Mouse (Mus musculus): ENCODE measurements around the gene Csf1.

Csf1 gene

DNA sequence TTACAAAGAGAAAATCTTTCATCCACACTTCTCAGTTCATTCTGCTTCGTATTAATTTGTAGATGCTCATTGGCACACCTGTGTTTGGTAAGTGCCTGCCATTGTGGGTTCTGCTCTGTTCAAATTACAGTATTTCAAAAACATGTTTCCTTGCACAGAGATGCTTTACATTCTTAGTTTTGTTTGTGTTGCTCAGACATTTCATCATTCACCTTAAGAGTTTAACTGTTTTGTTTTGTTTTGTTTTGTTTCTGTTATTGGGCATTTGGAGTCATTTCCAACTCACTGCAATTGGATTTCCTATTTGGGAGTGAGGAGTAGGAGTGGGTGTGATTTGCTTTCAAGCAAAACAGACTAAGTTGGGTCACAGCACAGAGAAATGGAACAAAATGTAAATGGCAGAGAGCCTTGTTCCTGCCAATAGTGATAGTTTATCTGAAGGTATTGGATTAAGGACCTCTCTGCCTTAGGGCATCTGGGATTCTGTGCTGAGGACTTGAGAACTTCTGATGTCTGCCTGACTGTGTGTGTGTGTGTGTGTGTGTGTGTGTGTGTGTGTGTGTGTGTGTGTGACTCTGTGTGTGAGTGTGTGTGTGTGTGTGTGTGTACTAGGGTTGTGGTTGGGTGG, 58.4 kb downstream of the Csf1 start:
- DNase-seq: no peak

DNA sequence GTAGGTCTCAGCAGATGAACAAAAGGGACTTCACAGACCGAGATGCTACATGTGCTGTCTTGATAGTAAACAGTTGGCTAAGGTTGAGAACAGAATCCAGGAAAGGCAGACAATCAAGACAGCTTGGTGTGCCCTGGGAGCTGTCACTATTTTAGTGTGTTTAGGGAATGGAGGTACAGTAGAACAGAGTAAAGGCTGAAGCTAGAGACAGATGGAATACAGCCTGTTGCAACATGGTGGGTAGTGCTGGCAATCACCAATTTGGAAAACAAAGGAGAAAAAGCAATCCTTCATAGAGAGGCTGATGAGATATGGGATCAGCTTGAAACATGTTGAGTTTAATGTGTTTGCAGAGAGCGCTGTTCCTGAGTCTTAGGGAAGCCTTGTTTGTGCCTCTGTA, 59.6 kb downstream of the Csf1 start:
- no peak for DNase-seq

- peak in 1 of 2 experiments; percentile 10 for DNase-seq
Measured at GRCm38 (mm10) chr3:107696910-107697309, 63.4 kb downstream of the Csf1 start.

- DNase-seq: peak; percentile 99
Measured at GRCm38 (mm10) chr3:107695948-107696881, 64.1 kb downstream of the Csf1 start, which contains the start of gene Ahcyl1. Gene Ahcyl1, minus strand, starts transcription at chr3:107696560.

GRCm38 (mm10) chr3:107695219-107695947, 64.9 kb downstream of the Csf1 start:
- no peak for DNase-seq

DNA sequence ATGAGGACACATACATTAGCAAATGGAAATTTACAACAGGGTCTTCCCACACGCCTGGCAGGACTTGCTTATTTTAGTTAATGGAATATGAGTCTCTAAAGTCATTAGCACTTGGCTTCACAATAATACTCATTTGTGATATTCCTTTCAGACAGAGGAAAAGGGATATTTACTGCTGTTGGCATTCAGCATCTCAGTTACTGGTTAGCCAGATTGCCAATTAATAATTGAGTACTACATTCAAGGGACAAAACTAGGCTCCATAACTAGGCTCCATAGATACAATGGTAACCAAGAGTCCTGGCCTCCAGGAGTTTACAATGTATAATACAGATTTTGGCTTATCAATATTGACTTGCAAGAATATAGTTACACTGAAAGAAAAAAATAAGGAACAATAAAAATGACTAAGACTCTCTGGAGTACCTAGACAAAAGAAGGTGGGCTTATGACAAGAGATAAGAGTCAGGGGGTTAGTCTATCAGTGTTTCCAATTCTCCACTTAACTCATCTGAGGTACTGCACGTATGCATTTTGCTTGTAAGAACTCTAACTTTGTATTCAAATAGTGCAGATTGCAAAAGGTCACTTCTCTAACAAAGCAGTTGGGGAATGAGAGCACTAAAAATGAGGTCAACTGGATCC, 65.9 kb downstream of the Csf1 start:
- DNase-seq: no peak
